Comparison of ENCODE assay signal across 19 mouse cellular contexts in the genomic region with DNA sequence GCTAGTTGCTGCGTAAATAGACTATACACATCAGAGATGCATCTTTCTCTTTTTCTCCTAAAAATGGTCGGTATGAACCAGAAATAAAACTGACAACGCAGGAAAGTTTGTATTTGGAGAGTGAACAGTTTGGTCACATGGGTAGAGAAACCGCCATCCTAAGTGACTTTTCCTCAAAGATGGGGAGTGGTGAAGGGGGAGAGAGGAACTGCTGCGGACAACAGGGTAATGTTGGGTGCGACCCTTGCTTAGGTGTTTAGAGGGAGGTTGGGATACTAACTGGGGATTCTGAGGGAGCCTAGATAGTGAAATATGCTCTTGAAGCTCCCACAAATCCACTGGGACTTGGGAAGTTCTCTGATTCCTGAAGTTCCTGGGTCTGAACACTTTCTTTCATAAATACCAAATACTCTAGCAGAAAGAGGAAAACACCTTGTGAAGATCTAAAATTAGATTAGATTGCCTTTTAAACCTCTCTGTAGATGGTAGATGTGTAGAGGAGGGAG. TPM values are rescaled to one million over a fixed set of nuclear protein-coding genes. Genes with fewer than 3 reads are reported as not detected.
DNase-seq lines count a peak whose midpoint lies in the region; ATAC-seq and TF ChIP-seq lines count a peak whose summit lies in the region.
"Had no signal": no experiment of that assay in that cellular context is flagged by ENCODE, and none has a peak within 500 bp of the region (broad histone marks: within the 10 kb centered on the region; RNA-seq: fewer than 3 reads in every experiment).

No protein-coding gene starts in this region.

- WGBS in embryonic facial prominence, embryonic 14.5 days: 3% methylated on average over 6 of the region's 6 CpGs
- WGBS in forebrain, embryonic 15.5 days: 3% methylated on average over 6 of the region's 6 CpGs
- WGBS in hindbrain, postnatal 0 days: 6% methylated on average over 6 of the region's 6 CpGs
- under 1% methylated on average over 6 of the region's 6 CpGs for WGBS in neural tube, embryonic 11.5 days
- WGBS in heart, embryonic 10.5 days: 0% methylated on average over 6 of the region's 6 CpGs

- DNase-seq in embryonic facial prominence, embryonic 14.5 days (ENCODE audit: low spot score): no peak
- no peak for DNase-seq in hindbrain, postnatal 0 days (ENCODE audit: low spot score)
- DNase-seq in neural tube, embryonic 11.5 days (ENCODE audit: low spot score): no peak
- DNase-seq in heart, postnatal 14 days: no peak
- no peak for DNase-seq in testis, postnatal 14 days (ENCODE audit: low spot score)
- no peak for DNase-seq in heart, embryonic 10.5 days (ENCODE audit: low spot score)
- DNase-seq: gastrocnemius, postnatal 10 days; kidney, adult 8-10 months; lung, adult 18-20 months; thymus, postnatal 14 days had no signal

- H3K36me3 ChIP-seq in embryonic facial prominence, embryonic 14.5 days (ENCODE audit: control insufficient read depth, insufficient read depth, low read length): no peaks in the 10 kb centered on the region
- H3K36me3 ChIP-seq in forebrain, embryonic 15.5 days: no peaks in the 10 kb centered on the region
- H3K36me3 ChIP-seq in hindbrain, postnatal 0 days (ENCODE audit: insufficient read depth, low read length): no peaks in the 10 kb centered on the region
- H3K36me3 ChIP-seq in neural tube, embryonic 11.5 days (ENCODE audit: control insufficient read depth, insufficient read depth, low read length): no peaks in the 10 kb centered on the region
- no peaks in the 10 kb centered on the region for H3K36me3 ChIP-seq in heart, embryonic 10.5 days

- H3K9ac ChIP-seq in embryonic facial prominence, embryonic 14.5 days (ENCODE audit: low read depth, low read length): no peak overlapping the region
- no peak overlapping the region for H3K9ac ChIP-seq in forebrain, embryonic 15.5 days (replicated peaks)
- peak overlapping the region; percentile 61 for H3K9ac ChIP-seq in hindbrain, postnatal 0 days (replicated peaks; ENCODE audit: low read length)
- peak overlapping the region; percentile 68; the same call in 1 of the 2 replicates for H3K9ac ChIP-seq in neural tube, embryonic 11.5 days (ENCODE audit: low read length)

- peaks cover 91% of the 10 kb centered on the region for H3K27me3 ChIP-seq in embryonic facial prominence, embryonic 14.5 days (replicated peaks; ENCODE audit: control insufficient read depth, insufficient read depth, low read length)
- peaks cover 79% of the 10 kb centered on the region for H3K27me3 ChIP-seq in forebrain, embryonic 15.5 days
- H3K27me3 ChIP-seq in hindbrain, postnatal 0 days (ENCODE audit: insufficient read depth, low read length): peaks cover 23% of the 10 kb centered on the region
- peaks cover 85% of the 10 kb centered on the region for H3K27me3 ChIP-seq in neural tube, embryonic 11.5 days (ENCODE audit: control insufficient read depth, insufficient read depth, low read length)
- H3K27me3 ChIP-seq in heart, embryonic 10.5 days (ENCODE audit: insufficient read depth, poor library complexity, severe bottlenecking): peaks cover 100% of the 10 kb centered on the region

- H3K4me2 ChIP-seq in embryonic facial prominence, embryonic 14.5 days (ENCODE audit: low read depth, low read length): peak overlapping the region; percentile 23; the same call in 1 of the 2 replicates
- H3K4me2 ChIP-seq in forebrain, embryonic 15.5 days (replicated peaks): peak overlapping the region; percentile 32
- H3K4me2 ChIP-seq in hindbrain, postnatal 0 days (ENCODE audit: low read depth, low read length): peak overlapping the region; percentile 56
- peak overlapping the region; percentile 46 for H3K4me2 ChIP-seq in neural tube, embryonic 11.5 days (ENCODE audit: low read depth)
- H3K4me2 ChIP-seq: heart, embryonic 11.5 days had no signal

- intact Hi-C loops in heart, postnatal 14 days (cut with DNase I): no loop called here

- H3K4me3 ChIP-seq in embryonic facial prominence, embryonic 14.5 days (ENCODE audit: low read depth, low read length): no peak overlapping the region
- H3K4me3 ChIP-seq in forebrain, embryonic 15.5 days: peak overlapping the region; percentile 20
- H3K4me3 ChIP-seq in hindbrain, postnatal 0 days (ENCODE audit: low read length): peak overlapping the region; percentile 33
- peak overlapping the region; percentile 38 for H3K4me3 ChIP-seq in neural tube, embryonic 11.5 days (ENCODE audit: low read depth, low read length)
- no peak overlapping the region for H3K4me3 ChIP-seq in heart, embryonic 10.5 days
- H3K4me3 ChIP-seq: erythroblast, embryonic 14.5 days had no signal

- H3K4me1 ChIP-seq in embryonic facial prominence, embryonic 14.5 days (ENCODE audit: control insufficient read depth, insufficient read depth, low read length): no peaks in the 10 kb centered on the region
- H3K4me1 ChIP-seq in forebrain, embryonic 15.5 days: no peaks in the 10 kb centered on the region
- H3K4me1 ChIP-seq in hindbrain, postnatal 0 days (ENCODE audit: insufficient read depth, low read length): no peaks in the 10 kb centered on the region
- peaks cover 2% of the 10 kb centered on the region; the same call in 1 of the 2 replicates for H3K4me1 ChIP-seq in neural tube, embryonic 11.5 days (ENCODE audit: control insufficient read depth, insufficient read depth, low read length)
- H3K4me1 ChIP-seq in heart, embryonic 10.5 days: no peaks in the 10 kb centered on the region

- peaks cover 4% of the 10 kb centered on the region; the same call in 1 of the 2 replicates for H3K9me3 ChIP-seq in embryonic facial prominence, embryonic 14.5 days (ENCODE audit: control insufficient read depth, low read length)
- H3K9me3 ChIP-seq in forebrain, embryonic 15.5 days: no peaks in the 10 kb centered on the region
- no peaks in the 10 kb centered on the region for H3K9me3 ChIP-seq in hindbrain, postnatal 0 days (ENCODE audit: low read length)
- H3K9me3 ChIP-seq in neural tube, embryonic 11.5 days (ENCODE audit: control insufficient read depth, low read length): no peaks in the 10 kb centered on the region
- no peaks in the 10 kb centered on the region for H3K9me3 ChIP-seq in heart, embryonic 10.5 days

- H3K27ac ChIP-seq in embryonic facial prominence, embryonic 14.5 days (replicated peaks; ENCODE audit: low read depth, low read length): no peak overlapping the region
- H3K27ac ChIP-seq in forebrain, embryonic 15.5 days (replicated peaks): peak overlapping the region; percentile 60; the same call in 1 of the 2 replicates
- peak overlapping the region; percentile 79 for H3K27ac ChIP-seq in hindbrain, postnatal 0 days
- H3K27ac ChIP-seq in neural tube, embryonic 11.5 days (ENCODE audit: low read depth, low read length): no peak overlapping the region
- H3K27ac ChIP-seq in heart, embryonic 10.5 days: no peak overlapping the region
- H3K27ac ChIP-seq: macrophage had no signal

- TF ChIP-seq CTCF in hindbrain, postnatal 0 days (IDR thresholded peaks at IDR 0.05; ENCODE audit: low read depth): no peak

- ATAC-seq in embryonic facial prominence, embryonic 14.5 days (ENCODE audit: low read depth): no peak
- no peak for ATAC-seq in forebrain, embryonic 15.5 days (replicated peaks)
- ATAC-seq in hindbrain, postnatal 0 days: no peak
- no peak for ATAC-seq in neural tube, embryonic 11.5 days (ENCODE audit: insufficient read depth, low FRiP score, low TSS enrichment)
- ATAC-seq in megakaryocyte, adult 5-6 weeks (ENCODE audit: poor library complexity, severe bottlenecking): no peak
- ATAC-seq: activated CD4-positive, CD25-positive, alpha-beta regulatory T cell, adult 4 months; CD4-positive, CD25-positive, alpha-beta regulatory T cell, adult 4 months had no signal

RNA-seq across cellular contexts. Expression of a gene that starts 40.7 kb away (rescaled TPM):
- polyA plus RNA-seq in embryonic facial prominence, embryonic 14.5 days (2014; fragmentation: Nextera tagmentation; extraction: Ambion mirVana): 2.7 and 2.8 TPM in 2 replicates
- polyA plus RNA-seq in forebrain, embryonic 15.5 days (2015; fragmentation: Nextera tagmentation; extraction: Ambion mirVana): 9.6 and 9.8 TPM in 2 replicates
- total RNA-seq in hindbrain, postnatal 0 days (2014; rRNA removed): 281 and 342 TPM in 2 replicates
- polyA plus RNA-seq in hindbrain, postnatal 0 days (2015; fragmentation: Nextera tagmentation; extraction: Ambion mirVana): 19.7 and 21.5 TPM in 2 replicates
- 17.3 and 17.9 TPM in 2 replicates for polyA plus RNA-seq in neural tube, embryonic 11.5 days (2014; fragmentation: Nextera tagmentation; extraction: Ambion mirVana)
- not detected for total RNA-seq in heart, postnatal 14 days (2021)
- total RNA-seq in megakaryocyte, adult 5-6 weeks (2015): not detected in 2 replicates
- not detected in 2 replicates for total RNA-seq in megakaryocyte, adult 5-6 weeks (2017)
- not detected in 2 replicates for polyA plus RNA-seq in heart, embryonic 10.5 days (2016; fragmentation: Nextera tagmentation; extraction: Ambion mirVana)
- total RNA-seq: hematopoietic stem cell, adult 5-6 weeks had no signal
- polyA plus RNA-seq: activated CD4-positive, CD25-positive, alpha-beta regulatory T cell, adult 4 months; CD4-positive, CD25-positive, alpha-beta regulatory T cell, adult 4 months; erythroblast, embryonic 14.5 days; large intestine, adult 2 months; macrophage had no signal

RNA-seq across cellular contexts. Expression of a gene that starts 44.1 kb away (rescaled TPM):
- 7.6 and 9.7 TPM in 2 replicates for polyA plus RNA-seq in embryonic facial prominence, embryonic 14.5 days (2014; fragmentation: Nextera tagmentation; extraction: Ambion mirVana)
- 46.2 and 55.0 TPM in 2 replicates for polyA plus RNA-seq in forebrain, embryonic 15.5 days (2015; fragmentation: Nextera tagmentation; extraction: Ambion mirVana)
- total RNA-seq in hindbrain, postnatal 0 days (2014; rRNA removed): 107 and 144 TPM in 2 replicates
- 51.0 and 58.2 TPM in 2 replicates for polyA plus RNA-seq in hindbrain, postnatal 0 days (2015; fragmentation: Nextera tagmentation; extraction: Ambion mirVana)
- 52.2 and 58.1 TPM in 2 replicates for polyA plus RNA-seq in neural tube, embryonic 11.5 days (2014; fragmentation: Nextera tagmentation; extraction: Ambion mirVana)
- not detected for total RNA-seq in heart, postnatal 14 days (2021)
- total RNA-seq in megakaryocyte, adult 5-6 weeks (2015): not detected in 2 replicates
- total RNA-seq in megakaryocyte, adult 5-6 weeks (2017): not detected in 2 replicates
- 0.13 TPM in 1 of 2 replicates, not detected in the other for polyA plus RNA-seq in heart, embryonic 10.5 days (2016; fragmentation: Nextera tagmentation; extraction: Ambion mirVana)
- total RNA-seq: hematopoietic stem cell, adult 5-6 weeks had no signal
- polyA plus RNA-seq: activated CD4-positive, CD25-positive, alpha-beta regulatory T cell, adult 4 months; heart, embryonic 11.5 days; large intestine, adult 2 months; macrophage had no signal

Comparison
In these comparisons a context has a peak if more than half of its experiments do, and no peak if none do; other contexts are left out.
1. H3K27ac ChIP-seq: peak in forebrain, embryonic 15.5 days (single experiment) and hindbrain, postnatal 0 days (single experiment); none in embryonic facial prominence, embryonic 14.5 days (single experiment), neural tube, embryonic 11.5 days (single experiment) and heart, embryonic 10.5 days (single experiment).
2. H3K4me3 ChIP-seq: peak in forebrain, embryonic 15.5 days (single experiment), hindbrain, postnatal 0 days (single experiment) and neural tube, embryonic 11.5 days (single experiment); none in embryonic facial prominence, embryonic 14.5 days (single experiment) and heart, embryonic 10.5 days (single experiment).
3. H3K9ac ChIP-seq: peak in hindbrain, postnatal 0 days (single experiment) and neural tube, embryonic 11.5 days (single experiment); none in embryonic facial prominence, embryonic 14.5 days (single experiment) and forebrain, embryonic 15.5 days (single experiment).
4. Peak in every context shown above with its lines, with median percentiles within 50 percentile points of each other: H3K4me2 ChIP-seq.